Mouse (Mus musculus): Measurements from ENCODE around the gene Upf1. TPM values are rescaled to one million over a fixed set of nuclear protein-coding genes. Genes with fewer than 3 reads are reported as not detected.

Gene Upf1
- polyA plus RNA-seq (2017; shearing (Covaris generic)), result 10 to 100 TPM; 55.4 to 75.0 TPM

DNA sequence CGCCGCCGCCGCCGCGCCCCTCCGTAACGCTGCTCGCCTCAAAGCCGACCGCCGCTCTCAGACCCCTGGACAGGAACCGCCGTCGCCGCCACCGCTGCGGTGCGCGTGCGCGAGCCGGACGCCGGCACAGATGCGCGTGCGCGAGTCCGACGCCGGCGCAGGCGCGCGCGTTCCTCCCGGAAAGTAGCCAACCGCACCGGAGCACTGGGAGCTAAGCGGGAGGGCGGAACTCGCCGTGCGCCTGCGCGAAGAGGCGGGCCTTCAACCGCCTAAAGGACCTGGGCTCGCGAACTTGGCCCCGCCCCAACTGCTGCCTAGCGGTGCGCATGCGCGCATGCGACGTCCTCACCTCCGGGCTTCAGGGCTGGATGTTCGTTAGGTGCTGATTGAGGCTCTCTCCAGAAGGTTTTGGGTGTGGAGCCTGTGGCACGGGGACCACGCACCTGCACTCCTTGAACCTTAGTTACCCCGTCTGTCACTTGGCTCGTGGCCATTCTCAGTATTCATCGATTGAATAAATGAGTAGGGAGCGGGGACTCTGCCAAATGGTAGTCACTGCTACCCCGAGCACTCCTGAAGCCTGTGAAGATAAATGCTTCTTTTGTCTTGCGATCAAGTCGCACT is at the start of gene Upf1:
Gene Upf1, minus strand, starts transcription at position 85 of the 624 bp plus-strand sequence.

DNA sequence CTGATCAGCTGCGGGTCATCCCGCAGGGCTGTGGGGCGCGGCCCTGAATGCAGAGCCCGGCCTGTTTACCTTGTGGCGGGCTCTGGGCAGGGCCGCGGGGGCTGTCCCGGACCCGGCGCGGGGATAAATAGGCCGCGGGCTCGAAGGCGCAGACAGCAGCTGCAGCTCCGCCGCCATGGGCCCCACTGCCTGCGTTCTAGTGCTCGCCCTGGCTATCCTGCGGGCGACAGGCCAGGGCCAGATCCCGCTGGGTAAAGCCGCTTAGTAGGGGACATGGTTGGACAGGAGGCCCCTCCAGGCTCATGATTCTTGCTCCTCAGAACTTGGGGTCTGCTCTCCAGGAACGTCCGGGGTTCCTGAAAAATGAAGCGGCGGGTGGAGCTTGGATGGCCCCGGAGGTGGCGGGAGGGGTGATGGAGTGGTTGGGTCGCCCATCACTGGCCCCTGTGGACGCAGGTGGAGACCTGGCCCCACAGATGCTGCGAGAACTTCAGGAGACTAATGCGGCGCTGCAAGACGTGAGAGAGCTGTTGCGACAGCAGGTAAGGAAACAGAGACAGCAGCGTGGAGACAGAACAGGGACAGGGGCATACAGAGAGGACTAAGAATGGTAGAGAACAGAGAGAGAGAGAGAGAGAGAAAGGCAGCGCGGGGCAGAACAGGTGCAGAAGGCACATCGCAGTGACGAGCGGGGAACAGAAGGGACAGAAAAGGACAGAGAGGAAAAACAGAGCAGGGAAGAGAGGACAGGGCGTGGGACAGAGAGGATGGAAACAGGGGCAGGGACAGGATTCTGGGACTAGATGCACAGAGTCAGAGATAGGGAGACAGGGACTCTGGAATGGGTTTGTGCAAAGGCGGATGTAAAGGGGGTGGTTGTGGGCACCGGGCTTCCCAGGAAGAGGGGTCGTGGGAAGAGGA is 20.6 kb upstream of the Upf1 start, which contains the start of gene Comp:
Gene Comp, plus strand, starts transcription at position 162 of the 921 bp plus-strand sequence.

GRCm38 (mm10) chr8:70329124-70329834 is 23.8 kb downstream of the Upf1 start, which contains the start of gene Gdf1:
Gene Gdf1 (plus strand): TSS chr8:70329817.

GRCm38 (mm10) chr8:70315624-70316510 is 37.2 kb downstream of the Upf1 start, which contains the start of gene Cers1:
Gene Cers1 (plus strand): TSS chr8:70315775.

DNA sequence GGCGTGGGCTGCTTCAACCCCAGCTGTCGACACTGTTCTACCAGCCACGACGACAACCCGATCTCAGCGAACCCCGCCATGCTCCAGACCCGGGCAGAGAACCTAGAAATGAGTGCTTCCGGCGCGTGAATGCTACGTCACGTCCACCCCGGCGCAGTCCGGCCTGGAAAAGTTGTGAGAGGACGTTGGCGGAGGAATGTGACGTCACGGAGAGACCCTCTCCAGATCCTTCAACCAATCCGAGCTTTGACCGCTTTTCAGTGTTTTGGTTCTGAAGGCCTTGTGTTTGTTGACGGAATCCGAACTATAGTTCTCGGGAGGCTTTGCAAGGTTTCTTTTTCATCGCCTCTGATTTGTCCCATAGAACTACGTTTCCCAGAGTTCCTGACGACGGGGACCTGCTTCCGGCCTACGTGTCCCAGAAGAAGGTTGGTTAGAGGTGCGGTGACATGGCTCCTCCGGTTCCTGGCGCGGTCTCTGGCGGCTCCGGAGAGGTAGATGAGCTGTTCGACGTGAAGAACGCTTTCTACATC is 50.7 kb downstream of the Upf1 start, which contains the start of the genes Ddx49 and Cope:
Gene Ddx49, minus strand, starts transcription at position 132 of the 533 bp plus-strand sequence.
Gene Cope, plus strand, starts transcription at position 161 of the 533 bp plus-strand sequence.

GRCm38 (mm10) chr8:70282603-70283135 is 70.4 kb downstream of the Upf1 start, which contains the start of gene Homer3:
Gene Homer3 (plus strand): TSS chr8:70282827.

Other genes starting within 250 kb of the Upf1 start
- under 1 TPM in 1 of 2 experiments, not detected in 1; 0.10 TPM for gene Ncan, start 232.4 kb downstream of the Upf1 start, polyA plus RNA-seq (2017; shearing (Covaris generic))
- 10 to 100 TPM; 38.4 to 61.7 TPM for gene Nr2c2ap, start 221.9 kb downstream of the Upf1 start, polyA plus RNA-seq (2017; shearing (Covaris generic))
- gene Rfxank, start 214.1 kb downstream of the Upf1 start, polyA plus RNA-seq (2017; shearing (Covaris generic)), result 10 to 100 TPM; 25.1 to 31.2 TPM
- 10 to 100 TPM; 55.4 to 79.7 TPM for gene Borcs8, start 213.8 kb downstream of the Upf1 start, polyA plus RNA-seq (2017; shearing (Covaris generic))
- 1 to 10 TPM in 1 of 2 experiments, under 1 TPM in 1; 0.81 to 1.1 TPM for gene Mef2b, start 213.6 kb downstream of the Upf1 start, polyA plus RNA-seq (2017; shearing (Covaris generic))
- gene Tmem161a, start 180.9 kb downstream of the Upf1 start, polyA plus RNA-seq (2017; shearing (Covaris generic)), result 10 to 100 TPM; 26.0 to 43.0 TPM
- 10 to 100 TPM in 1 of 2 experiments, 1 to 10 TPM in 1; 4.8 to 11.1 TPM for gene Slc25a42, start 141.0 kb downstream of the Upf1 start, polyA plus RNA-seq (2017; shearing (Covaris generic))
- 10 to 100 TPM; 28.9 to 34.8 TPM for gene Sugp2, start 119.1 kb downstream of the Upf1 start, polyA plus RNA-seq (2017; shearing (Covaris generic))
- 10 to 100 TPM; 10.4 to 12.5 TPM for gene Armc6, start 118.8 kb downstream of the Upf1 start, polyA plus RNA-seq (2017; shearing (Covaris generic))
- gene Homer3, start 70.5 kb downstream of the Upf1 start, polyA plus RNA-seq (2017; shearing (Covaris generic)), result 1 to 10 TPM; 2.9 to 5.7 TPM
- gene Ddx49, start 50.8 kb downstream of the Upf1 start, polyA plus RNA-seq (2017; shearing (Covaris generic)), result 10 to 100 TPM; 49.1 to 66.3 TPM
- gene Cope, start 50.8 kb downstream of the Upf1 start, polyA plus RNA-seq (2017; shearing (Covaris generic)), result 100 to 1,000 TPM; 346 to 377 TPM
- gene Cers1, start 37.5 kb downstream of the Upf1 start, polyA plus RNA-seq (2017; shearing (Covaris generic)), result not detected
- under 1 TPM; 0.36 to 0.39 TPM for gene Gdf1, start 23.5 kb downstream of the Upf1 start, polyA plus RNA-seq (2017; shearing (Covaris generic))
- gene Comp, start 20.3 kb upstream of the Upf1 start, polyA plus RNA-seq (2017; shearing (Covaris generic)), result 1 to 10 TPM; 1.0 to 2.2 TPM
- 10 to 100 TPM in 1 of 2 experiments, 1 to 10 TPM in 1; 9.8 to 11.8 TPM for gene Crtc1, start 86.3 kb upstream of the Upf1 start, polyA plus RNA-seq (2017; shearing (Covaris generic))
- gene Klhl26, start 123.7 kb upstream of the Upf1 start, polyA plus RNA-seq (2017; shearing (Covaris generic)), result 10 to 100 TPM; 10.3 to 17.8 TPM
- not detected for gene Tmem59l, start 134.1 kb upstream of the Upf1 start, polyA plus RNA-seq (2017; shearing (Covaris generic))
- not detected for gene Crlf1, start 139.9 kb upstream of the Upf1 start, polyA plus RNA-seq (2017; shearing (Covaris generic))
- gene Rex1bd, start 153.5 kb upstream of the Upf1 start, polyA plus RNA-seq (2017; shearing (Covaris generic)), result 100 to 1,000 TPM; 103 to 125 TPM
- gene Uba52, start 157.5 kb upstream of the Upf1 start, polyA plus RNA-seq (2017; shearing (Covaris generic)), result 1,000 to 10,000 TPM in 1 of 2 experiments, 100 to 1,000 TPM in 1; 932 to 1,504 TPM
- 100 to 1,000 TPM; 372 to 404 TPM for gene Fkbp8, start 174.4 kb upstream of the Upf1 start, polyA plus RNA-seq (2017; shearing (Covaris generic))
- gene Kxd1, start 174.7 kb upstream of the Upf1 start, polyA plus RNA-seq (2017; shearing (Covaris generic)), result 100 to 1,000 TPM; 108 to 123 TPM
- 10 to 100 TPM; 25.7 to 27.7 TPM for gene Ell, start 186.2 kb upstream of the Upf1 start, polyA plus RNA-seq (2017; shearing (Covaris generic))
- gene Isyna1, start 241.1 kb upstream of the Upf1 start, polyA plus RNA-seq (2017; shearing (Covaris generic)), result 10 to 100 TPM; 31.5 to 78.3 TPM

Data from activated CD4-positive, CD25-positive, alpha-beta regulatory T cell (primary cell).